Mouse (Mus musculus) embryonic facial prominence, embryonic 15.5 days (tissue): ENCODE data around the gene Pla2g5. TPM values are rescaled to one million over a fixed set of nuclear protein-coding genes. Genes with fewer than 3 reads are reported as not detected.
"Not testable (repeated sequence)": the region's sequence is repeated elsewhere in the genome, so short reads cannot be mapped to it uniquely, and the experiment has no call there.

ENCODE experiments used
- ATAC-seq: fragments of 200-750 bp; cut with Nextera tagmentation; 2 replicates; pipeline ENCODE4 v1.8.0; 2017; ENCODE audit warnings: low read depth, moderate TSS enrichment; ENCODE audit not compliant: insufficient number of reproducible peaks, low FRiP score, low TSS enrichment
- H3K27ac ChIP-seq: fragments of 300-500 bp; sonication (generic); replicated peaks from 2 replicates; pipeline ENCODE4 v1.5.1; 2015; ENCODE audit warnings: mild to moderate bottlenecking, inconsistent platforms
- H3K27me3 ChIP-seq: fragments of 300-500 bp; sonication (generic); 2 replicates; pipeline ENCODE4 v1.6.1; 2015; ENCODE audit warnings: inconsistent platforms
- H3K36me3 ChIP-seq: fragments of 300-500 bp; sonication (generic); 2 replicates; pipeline ENCODE4 v1.6.1; 2015; ENCODE audit warnings: mild to moderate bottlenecking, inconsistent platforms
- H3K4me1 ChIP-seq: fragments of 300-500 bp; sonication (generic); 2 replicates; pipeline ENCODE4 v1.6.1; 2015; ENCODE audit warnings: inconsistent platforms
- H3K4me2 ChIP-seq: fragments of 300-500 bp; sonication (generic); replicated peaks from 2 replicates; pipeline ENCODE4 v1.6.1; 2015; ENCODE audit warnings: mild to moderate bottlenecking, inconsistent platforms
- H3K4me3 ChIP-seq: fragments of 300-500 bp; sonication (generic); replicated peaks from 2 replicates; pipeline ENCODE4 v1.5.1; 2015; ENCODE audit warnings: mild to moderate bottlenecking, inconsistent platforms
- H3K9ac ChIP-seq: fragments of 300-500 bp; sonication (generic); 2 replicates; pipeline ENCODE4 v1.6.1; 2015; ENCODE audit warnings: inconsistent platforms
- H3K9me3 ChIP-seq: fragments of 300-500 bp; sonication (generic); replicated peaks from 2 replicates; pipeline ENCODE4 v1.6.1; 2016; ENCODE audit warnings: inconsistent platforms
- WGBS: fragments of 180-500 bp; shearing (Covaris S2); methylation state at CpG from one replicate; pipeline ENCODE4 v1.1.7; 2015; 5-methylcytosine and 5-hydroxymethylcytosine counted together
- polyA plus RNA-seq: library from polyadenylated mRNA; unstranded; fragments of >200 nt; fragmentation: Nextera tagmentation; extraction: Ambion mirVana; gene quantifications from 2 replicates; pipeline ENCODE4 v1.2.1, GENCODE M21; 2015

Pla2g5 gene
- polyA plus RNA-seq, 1 experiment from 2014 or later: 3.5 TPM

GRCm38 (mm10) chr4:138824161-138824560 lies 39.1 kb downstream of the Pla2g5 start:
- WGBS: 69% methylated on average over 2 of the region's 2 CpGs
- H3K36me3 ChIP-seq, H3K4me3 ChIP-seq, ATAC-seq, H3K27me3 ChIP-seq, H3K9ac ChIP-seq, H3K4me1 ChIP-seq, H3K27ac ChIP-seq, H3K4me2 ChIP-seq, H3K9me3 ChIP-seq: not testable (repeated sequence)

- 88% methylated on average over 2 of the region's 2 CpGs for WGBS
- H3K4me1 ChIP-seq: peaks cover 7% of the 10 kb centered on the region
- peaks cover 3% of the 10 kb centered on the region; the same call in 1 of the 2 replicates for H3K9me3 ChIP-seq
Measured at GRCm38 (mm10) chr4:138821036-138821435, 42.2 kb downstream of the Pla2g5 start.

GRCm38 (mm10) chr4:138819101-138819500 lies 44.2 kb downstream of the Pla2g5 start:
- Histone ChIP-seq H3K4me1 (peaks cover 7% of the 10 kb centered on the region), H3K4me2 (0 out of 2 replicates have a peak overlapping the region, but pooled peaks have one; percentile 12), H3K9me3 (peaks cover 3% of the 10 kb centered on the region; the same call in 1 of the 2 replicates), H3K36me3 (no peaks in the 10 kb centered on the region), H3K27me3 (no peaks in the 10 kb centered on the region), H3K9ac (no peak overlapping the region), H3K4me3 (no peak overlapping the region), H3K27ac (no peak overlapping the region)
- peak; percentile 70 for ATAC-seq
- 23% methylated on average over 8 of the region's 8 CpGs for WGBS

More at GRCm38 (mm10) chr4:138821036-138821435, 42.2 kb downstream of the Pla2g5 start:
- Histone ChIP-seq H3K27me3 (no peaks in the 10 kb centered on the region), H3K36me3 (no peaks in the 10 kb centered on the region), H3K4me3 (no peak overlapping the region), H3K9ac (no peak overlapping the region), H3K4me2 (no peak overlapping the region), H3K27ac (no peak overlapping the region)
- ATAC-seq: no peak

- H3K9me3 ChIP-seq: 0 out of 2 replicates have a peak, but pooled peaks cover 3% of the 10 kb centered on the region
- H3K4me2 ChIP-seq: no peak overlapping the region
- no peak overlapping the region for H3K9ac ChIP-seq
- H3K4me1 ChIP-seq: peaks cover 7% of the 10 kb centered on the region
- H3K36me3 ChIP-seq: no peaks in the 10 kb centered on the region
- no peak overlapping the region for H3K27ac ChIP-seq
- H3K27me3 ChIP-seq: no peaks in the 10 kb centered on the region
- 71% methylated on average over 6 of the region's 6 CpGs for WGBS
- no peak overlapping the region for H3K4me3 ChIP-seq
- ATAC-seq: no peak
Measured at GRCm38 (mm10) chr4:138817736-138818135, 45.5 kb downstream of the Pla2g5 start.

GRCm38 (mm10) chr4:138816166-138816565 lies 47.1 kb downstream of the Pla2g5 start:
- no peak overlapping the region for H3K4me3 ChIP-seq
- H3K9me3 ChIP-seq: no peaks in the 10 kb centered on the region
- no peak overlapping the region for H3K27ac ChIP-seq
- peaks cover 7% of the 10 kb centered on the region for H3K4me1 ChIP-seq
- H3K27me3 ChIP-seq: no peaks in the 10 kb centered on the region
- no peak for ATAC-seq
- H3K9ac ChIP-seq: no peak overlapping the region
- WGBS: 81% methylated on average over 9 of the region's 9 CpGs
- no peak overlapping the region for H3K4me2 ChIP-seq
- H3K36me3 ChIP-seq: no peaks in the 10 kb centered on the region

- WGBS: 50% methylated on average over 7 of the region's 7 CpGs
- no peak overlapping the region for H3K4me2 ChIP-seq
- H3K4me3 ChIP-seq: no peak overlapping the region
- H3K9ac ChIP-seq: no peak overlapping the region
- H3K27ac ChIP-seq: no peak overlapping the region
- peaks cover 6% of the 10 kb centered on the region; the same call in 1 of the 2 replicates for H3K4me1 ChIP-seq
- no peaks in the 10 kb centered on the region for H3K9me3 ChIP-seq
- no peaks in the 10 kb centered on the region for H3K36me3 ChIP-seq
- no peak for ATAC-seq
- no peaks in the 10 kb centered on the region for H3K27me3 ChIP-seq
Measured at GRCm38 (mm10) chr4:138806920-138807541, 56.3 kb downstream of the Pla2g5 start.

GRCm38 (mm10) chr4:138806160-138806559 lies 57.1 kb downstream of the Pla2g5 start:
- Histone ChIP-seq H3K4me1 (peaks cover 6% of the 10 kb centered on the region; the same call in 1 of the 2 replicates), H3K27me3 (no peaks in the 10 kb centered on the region), H3K9ac (no peak overlapping the region), H3K4me3 (no peak overlapping the region), H3K27ac (no peak overlapping the region), H3K36me3 (no peaks in the 10 kb centered on the region), H3K4me2 (no peak overlapping the region), H3K9me3 (no peaks in the 10 kb centered on the region)
- no peak for ATAC-seq
- 71% methylated on average over 8 of the region's 8 CpGs for WGBS

- ATAC-seq: no peak
Measured at GRCm38 (mm10) chr4:138805248-138805647, 58.0 kb downstream of the Pla2g5 start.

GRCm38 (mm10) chr4:138802917-138803316 lies 60.4 kb downstream of the Pla2g5 start:
- Histone ChIP-seq H3K4me1 (peaks cover 14% of the 10 kb centered on the region; the same call in 1 of the 2 replicates), H3K9ac (no peak overlapping the region), H3K9me3 (no peaks in the 10 kb centered on the region), H3K36me3 (no peaks in the 10 kb centered on the region), H3K4me3 (no peak overlapping the region), H3K27ac (no peak overlapping the region), H3K4me2 (no peak overlapping the region), H3K27me3 (no peaks in the 10 kb centered on the region)
- 84% methylated on average over 11 of the region's 11 CpGs for WGBS
- no peak for ATAC-seq

More at GRCm38 (mm10) chr4:138805248-138805647, 58.0 kb downstream of the Pla2g5 start:
- Histone ChIP-seq H3K27me3 (no peaks in the 10 kb centered on the region), H3K36me3 (no peaks in the 10 kb centered on the region), H3K4me1 (peaks cover 9% of the 10 kb centered on the region; the same call in 1 of the 2 replicates), H3K4me3 (no peak overlapping the region), H3K9me3 (no peaks in the 10 kb centered on the region), H3K4me2 (no peak overlapping the region), H3K27ac (no peak overlapping the region), H3K9ac (no peak overlapping the region)
- WGBS: 57% methylated on average over 8 of the region's 8 CpGs

- ATAC-seq: no peak
- 78% methylated on average over 4 of the region's 4 CpGs for whole genome bisulfite sequencing
Measured at GRCm38 (mm10) chr4:138801631-138802030, 61.7 kb downstream of the Pla2g5 start.

GRCm38 (mm10) chr4:138800134-138800744 lies 63.0 kb downstream of the Pla2g5 start:
- no peaks in the 10 kb centered on the region for H3K27me3 ChIP-seq
- H3K9ac ChIP-seq: no peak overlapping the region
- no peak overlapping the region for H3K27ac ChIP-seq
- H3K36me3 ChIP-seq: no peaks in the 10 kb centered on the region
- WGBS: 47% methylated on average over 12 of the region's 12 CpGs
- H3K4me2 ChIP-seq: no peak overlapping the region
- peaks cover 11% of the 10 kb centered on the region for H3K4me1 ChIP-seq
- no peak overlapping the region for H3K4me3 ChIP-seq
- ATAC-seq: no peak
- no peaks in the 10 kb centered on the region for H3K9me3 ChIP-seq

More at GRCm38 (mm10) chr4:138801631-138802030, 61.7 kb downstream of the Pla2g5 start:
- H3K27ac ChIP-seq: no peak overlapping the region
- no peak overlapping the region for H3K4me3 ChIP-seq
- H3K36me3 ChIP-seq: no peaks in the 10 kb centered on the region
- no peaks in the 10 kb centered on the region for H3K27me3 ChIP-seq
- H3K9ac ChIP-seq: no peak overlapping the region
- peaks cover 8% of the 10 kb centered on the region for H3K4me1 ChIP-seq
- no peak overlapping the region for H3K4me2 ChIP-seq
- H3K9me3 ChIP-seq: no peaks in the 10 kb centered on the region
